Mouse (Mus musculus) stomach, postnatal 0 days (tissue): ENCODE measurements at regions not wholly inside any gene's neighbourhood (a gene's known extent, or its start where the extent isn't known, plus 50 kb on each side); places are given as distances from the start of the nearest gene placed in this dataset.

Experiments
- ATAC-seq: fragments of 200-750 bp; cut with Nextera tagmentation; 2 replicates; pipeline ENCODE4 v1.8.0; 2017; ENCODE audit not compliant: low FRiP score, low TSS enrichment
- DNase-seq: peaks from one replicate; pipeline ENCODE4 v3.0.0-alpha.2; 2016; ENCODE audit warnings: low spot score
- H3K27ac ChIP-seq: fragments of 300-500 bp; sonication (generic); replicated peaks from 2 replicates; pipeline ENCODE4 v1.5.1; 2014; ENCODE audit warnings: mild to moderate bottlenecking, control low read depth
- H3K27me3 ChIP-seq: fragments of 300-500 bp; sonication (generic); 2 replicates; pipeline ENCODE4 v1.6.1; 2014; ENCODE audit warnings: low read length; ENCODE audit not compliant: control insufficient read depth, insufficient read depth
- H3K36me3 ChIP-seq: fragments of 300-500 bp; sonication (generic); 2 replicates; pipeline ENCODE4 v1.6.1; 2014; ENCODE audit warnings: low read length, mixed read lengths; ENCODE audit not compliant: control insufficient read depth, insufficient read depth
- H3K4me1 ChIP-seq: fragments of 300-500 bp; sonication (generic); replicated peaks from 2 replicates; pipeline ENCODE4 v1.6.1; 2014; ENCODE audit warnings: antibody characterized with exemption; ENCODE audit not compliant: control insufficient read depth, insufficient read depth
- H3K4me2 ChIP-seq: fragments of 300-500 bp; sonication (generic); replicated peaks from 2 replicates; pipeline ENCODE4 v1.6.1; 2014; ENCODE audit warnings: low read depth, mild to moderate bottlenecking, control low read depth, moderate library complexity
- H3K4me3 ChIP-seq: fragments of 300-500 bp; sonication (generic); 2 replicates; pipeline ENCODE4 v1.5.1; 2014; ENCODE audit warnings: low read depth, low read length, control low read depth
- H3K9ac ChIP-seq: fragments of 300-500 bp; sonication (generic); 2 replicates; pipeline ENCODE4 v1.6.1; 2014; ENCODE audit warnings: mild to moderate bottlenecking, low read length, control low read depth, mixed read lengths
- H3K9me3 ChIP-seq: fragments of 300-500 bp; sonication (generic); 2 replicates; pipeline ENCODE4 v1.6.1; 2016; ENCODE audit warnings: low read length; ENCODE audit not compliant: control insufficient read depth
- CTCF ChIP-seq: IDR thresholded peaks from 2 replicates; pipeline ENCODE4 v1.5.1; 2016; ENCODE audit warnings: antibody characterized with exemption, low read depth, mild to moderate bottlenecking, moderate library complexity
- EP300 ChIP-seq: optimal IDR thresholded peaks from 2 replicates; pipeline ENCODE3; 2016; ENCODE audit warnings: antibody characterized with exemption
- WGBS: fragments of 180-500 bp; shearing (Covaris S2); extraction: QIAGEN DNeasy Blood & Tissue Kit; methylation state at CpG from one replicate; pipeline ENCODE4 v1.1.7; 2014; 5-methylcytosine and 5-hydroxymethylcytosine counted together

DNA sequence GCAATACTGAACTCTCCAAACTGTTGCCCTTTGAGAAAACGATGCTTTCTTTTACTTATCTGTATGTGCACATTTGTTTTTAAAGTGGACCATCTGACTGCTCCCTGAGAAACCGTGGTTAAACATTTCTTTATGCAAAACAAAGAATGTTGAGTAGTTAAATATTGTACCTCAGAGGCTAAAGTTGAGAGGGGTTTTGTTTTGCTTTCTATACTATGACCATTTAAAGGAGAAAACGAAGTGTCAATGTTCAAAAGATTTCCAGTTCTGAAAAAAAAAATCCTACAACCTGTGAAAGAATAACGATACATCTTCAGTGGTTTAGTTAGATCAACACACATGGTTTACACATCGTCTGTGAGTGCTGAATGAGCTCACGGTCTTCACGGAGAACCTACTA lies 120.7 kb upstream of the Gm15217 start:
- no peaks in the 10 kb centered on the region for H3K36me3 ChIP-seq
- no peak overlapping the region for H3K4me3 ChIP-seq
- ATAC-seq = no peak
- H3K27ac ChIP-seq = no peak overlapping the region
- H3K9ac ChIP-seq = no peak overlapping the region
- H3K4me2 ChIP-seq = no peak overlapping the region
- DNase-seq = no peak
- WGBS = 49% methylated on average over 7 of the region's 7 CpGs
- TF ChIP-seq EP300 (no peak), CTCF (no peak)
- no peaks in the 10 kb centered on the region for H3K27me3 ChIP-seq
- no peaks in the 10 kb centered on the region for H3K4me1 ChIP-seq
- no peaks in the 10 kb centered on the region for H3K9me3 ChIP-seq

- Histone ChIP-seq H3K36me3 (no peaks in the 10 kb centered on the region), H3K4me2 (no peak overlapping the region), H3K4me3 (no peak overlapping the region), H3K4me1 (no peaks in the 10 kb centered on the region), H3K27me3 (no peaks in the 10 kb centered on the region), H3K9ac (no peak overlapping the region), H3K27ac (no peak overlapping the region), H3K9me3 (no peaks in the 10 kb centered on the region)
- TF ChIP-seq CTCF = no peak
- no peak for TF ChIP-seq EP300
- ATAC-seq = no peak
- 74% methylated on average over 4 of the region's 4 CpGs for WGBS
- no peak for DNase-seq
These were observed 118.8 kb upstream of the Gm15217 start for GRCm38 (mm10) chr14:46260291-46260980.

DNA sequence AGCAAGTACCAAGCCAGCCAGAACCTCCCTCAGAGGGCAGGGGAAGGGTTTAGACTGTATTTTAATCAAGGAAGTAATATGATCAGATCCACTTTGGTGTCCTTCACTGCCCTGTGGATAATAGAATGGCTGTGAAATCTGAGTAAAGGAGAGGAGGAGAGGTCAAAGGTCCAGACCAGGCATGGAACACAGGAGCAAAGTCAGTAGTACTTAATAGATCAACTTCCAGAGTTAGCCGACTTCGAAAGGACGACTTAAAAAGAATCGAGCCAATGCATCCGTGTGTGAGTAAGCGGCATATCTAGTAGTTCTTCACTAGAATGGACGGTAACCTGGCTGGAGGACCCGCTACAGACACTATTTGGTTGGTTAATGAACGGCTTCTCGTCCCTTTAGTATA lies 103.8 kb upstream of the Gm15217 start:
- TF ChIP-seq EP300 = no peak
- TF ChIP-seq CTCF = no peak
- 89% methylated on average over 10 of the region's 10 CpGs for WGBS
- no peak for DNase-seq
- Histone ChIP-seq H3K9ac (no peak overlapping the region), H3K4me1 (no peaks in the 10 kb centered on the region), H3K27me3 (no peaks in the 10 kb centered on the region), H3K4me3 (no peak overlapping the region), H3K4me2 (no peak overlapping the region), H3K27ac (no peak overlapping the region), H3K36me3 (no peaks in the 10 kb centered on the region), H3K9me3 (no peaks in the 10 kb centered on the region)
- no peak for ATAC-seq

- Histone ChIP-seq H3K27me3 (no peaks in the 10 kb centered on the region), H3K27ac (no peak overlapping the region), H3K9ac (no peak overlapping the region), H3K4me3 (no peak overlapping the region), H3K4me2 (no peak overlapping the region), H3K36me3 (no peaks in the 10 kb centered on the region), H3K4me1 (no peaks in the 10 kb centered on the region), H3K9me3 (no peaks in the 10 kb centered on the region)
- DNase-seq = no peak
- no peak for ATAC-seq
- TF ChIP-seq CTCF = no peak
- 73% methylated on average over 6 of the region's 6 CpGs for WGBS
These were observed 102.0 kb upstream of the Gm15217 start for GRCm38 (mm10) chr14:46276926-46277831.

DNA sequence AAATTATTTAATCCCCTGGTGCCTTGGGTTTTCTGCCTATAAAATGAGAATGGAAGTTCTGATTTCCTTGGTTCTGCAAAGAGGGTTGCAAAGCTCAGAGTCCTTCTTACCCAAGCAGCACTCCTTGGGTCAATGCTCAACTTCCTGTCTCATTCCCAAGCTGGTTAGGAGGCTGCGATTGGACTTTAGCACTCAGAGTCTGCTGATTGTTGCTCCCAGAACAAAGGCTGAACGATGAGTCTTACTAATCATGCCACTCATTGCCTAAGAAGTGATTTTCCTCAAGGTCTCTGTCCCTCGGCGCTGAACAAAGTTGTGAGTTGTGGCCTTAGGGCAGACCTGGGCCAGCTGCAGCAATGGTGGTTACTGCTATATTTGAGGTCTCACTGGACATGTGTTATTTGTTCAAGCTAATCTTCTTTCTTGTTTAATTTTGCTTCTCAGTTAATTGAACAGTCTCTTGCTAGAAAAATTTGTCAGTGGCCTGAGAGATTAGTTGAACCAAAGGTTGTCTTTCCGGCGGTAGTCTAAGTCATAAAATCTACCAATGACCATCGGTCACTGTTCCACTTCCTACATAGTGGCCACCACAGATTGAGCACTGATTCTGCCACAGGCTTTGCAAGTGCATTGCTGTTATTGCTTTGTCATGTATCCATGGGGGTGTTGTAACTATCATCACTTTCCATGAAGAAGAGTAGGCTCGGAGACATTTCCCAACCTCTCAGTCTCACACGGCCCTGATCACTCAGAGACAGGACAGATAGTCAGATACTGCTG lies 101.2 kb upstream of the Gm15217 start:
- Histone ChIP-seq H3K9ac (no peak overlapping the region), H3K27ac (no peak overlapping the region), H3K27me3 (no peaks in the 10 kb centered on the region), H3K9me3 (no peaks in the 10 kb centered on the region), H3K4me3 (no peak overlapping the region), H3K36me3 (no peaks in the 10 kb centered on the region), H3K4me2 (no peak overlapping the region), H3K4me1 (no peaks in the 10 kb centered on the region)
- DNase-seq (no peak), ATAC-seq (no peak)
- TF ChIP-seq CTCF (no peak), EP300 (no peak)
- WGBS = 85% methylated on average over 9 of the region's 9 CpGs
